Mouse (Mus musculus) gastrocnemius, adult 2 months (tissue): Measurements from ENCODE around the gene Actr3. TPM values are rescaled to one million over a fixed set of nuclear protein-coding genes. Genes with fewer than 3 reads are reported as not detected.

Experiments used
- DNase-seq: peaks from one replicate; pipeline ENCODE4 v3.0.0; 2022
- H3K27ac ChIP-seq: fragments of 200-600 bp; 2 replicates; pipeline ENCODE4 v1.8.1; 2022; ENCODE audit warnings: mild to moderate bottlenecking
- H3K4me3 ChIP-seq: fragments of 200-600 bp; 2 replicates; pipeline ENCODE4 v1.8.1; 2022; ENCODE audit warnings: mild to moderate bottlenecking, moderate library complexity
- CTCF ChIP-seq: fragments of 200-600 bp; IDR thresholded peaks from 2 replicates; pipeline ENCODE4 v1.8.1; 2022; ENCODE audit warnings: antibody characterized with exemption, mild to moderate bottlenecking, moderate library complexity
- intact Hi-C: fragments of 180-260 bp; cut with DNase I; formaldehyde crosslinking; loops from one replicate; pipeline ENCODE4 v1.15.1; 2025
- long read RNA-seq, 2 experiments: library from polyadenylated mRNA; stranded (forward); transcript quantifications; one replicate each; pipeline ENCODE4 v2.0.0; 2021
- total RNA-seq, 2 experiments: library from RNA; stranded (reverse); gene quantifications; 2 replicates each; pipeline ENCODE4 v1.2.3; 2021

The Actr3 gene
- 10 to 100 TPM; 35.6 to 45.1 TPM for total RNA-seq
- long read RNA-seq, experiment 1, transcript Actr3-202 (12 exons, 2,565 nt) = major isoform, 53 of 67 reads
- long read RNA-seq, experiment 1, transcript Actr3-201 (13 exons, 2,554 nt) = minor isoform, 9 of 67 reads
- long read RNA-seq, experiment 1, partial matches to known transcripts = 1 of 67 reads
- long read RNA-seq, experiment 1, other reads (novel, unspliced or antisense) = 4 of 67 reads
- long read RNA-seq, experiment 2, transcript Actr3-202 (12 exons, 2,565 nt) = major isoform, 36 of 45 reads
- long read RNA-seq, experiment 2, transcript Actr3-201 (13 exons, 2,554 nt) = minor isoform, 7 of 45 reads
- long read RNA-seq, experiment 2, partial matches to known transcripts = 0 of 45 reads
- long read RNA-seq, experiment 2, other reads (novel, unspliced or antisense) = 2 of 45 reads

GRCm38 (mm10) chr1:125435369-125436135, at the start of gene Actr3:
Gene Actr3, minus strand, starts transcription at chr1:125435727.
- intact Hi-C loops = no loop called here
- peak within 1 kb of the TSS; percentile 98 for H3K27ac ChIP-seq
- peak; percentile 100 for DNase-seq
- TF ChIP-seq CTCF = no peak
- H3K4me3 ChIP-seq = peak within 1 kb of the TSS; percentile 95

DNA sequence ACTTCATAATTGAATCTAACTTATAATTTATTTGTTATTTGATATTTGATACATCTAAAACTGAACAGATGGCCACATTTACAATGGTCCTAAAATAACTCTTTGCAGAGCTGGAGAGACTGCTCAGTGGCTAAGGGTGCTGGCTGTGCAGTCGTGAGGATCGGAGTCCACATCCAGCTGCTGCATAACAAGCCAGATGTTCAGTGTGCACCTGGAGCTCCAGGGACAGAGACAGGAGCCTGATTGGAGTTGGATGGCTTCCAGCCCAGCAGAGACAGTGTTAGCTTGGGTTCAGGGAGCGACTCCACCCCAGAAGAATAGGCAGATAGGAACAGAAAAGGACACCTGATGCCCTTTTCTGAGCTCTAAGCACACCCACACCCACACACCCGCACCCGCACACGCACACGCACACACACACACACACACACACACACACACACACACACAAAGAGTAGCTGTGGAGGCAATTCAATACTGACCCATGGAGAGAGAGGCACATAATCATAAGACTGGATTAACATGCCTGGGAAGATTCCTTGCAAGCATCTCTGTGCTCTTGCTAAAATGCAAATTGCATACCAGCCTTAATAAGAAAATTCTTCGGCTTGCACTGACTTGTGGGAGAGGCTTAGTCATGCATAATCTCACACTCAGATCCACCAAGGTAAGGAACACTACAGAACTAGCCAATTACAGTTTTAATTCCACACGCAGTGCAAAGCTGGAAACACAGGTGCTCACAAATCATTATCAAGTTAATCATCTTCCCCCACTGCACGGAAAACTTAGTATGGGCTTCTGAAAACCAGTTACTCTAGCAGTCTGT, 47.1 kb upstream of the Actr3 start:
- Histone ChIP-seq H3K27ac (no peak overlapping the region), H3K4me3 (no peak overlapping the region)
- no peak for TF ChIP-seq CTCF
- intact Hi-C loops = no loop called here
- no peak for DNase-seq

GRCm38 (mm10) chr1:125481842-125482241, 46.3 kb upstream of the Actr3 start:
- Histone ChIP-seq H3K4me3 (no peak overlapping the region), H3K27ac (no peak overlapping the region)
- TF ChIP-seq CTCF = no peak
- DNase-seq = no peak
- intact Hi-C loops = no loop called here

DNA sequence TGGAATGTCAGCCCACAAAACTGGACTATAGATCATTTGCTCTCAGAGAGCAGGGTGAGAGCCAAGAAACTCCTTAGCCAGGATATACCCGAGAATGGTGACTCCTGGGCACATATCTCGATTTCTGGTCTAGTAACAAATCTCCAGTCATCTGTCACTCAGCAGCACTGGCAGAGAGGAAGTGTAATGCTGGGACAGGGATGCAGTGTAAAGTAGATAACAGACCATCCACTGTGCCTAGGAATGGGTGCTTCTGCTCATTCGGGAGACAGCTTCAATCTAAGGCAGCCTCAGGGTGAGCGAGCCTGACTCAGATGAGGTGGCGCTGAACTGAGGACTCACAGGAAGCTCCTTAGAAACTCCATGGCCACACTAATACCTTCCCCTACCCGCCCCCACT, 43.1 kb upstream of the Actr3 start:
- intact Hi-C loops = no loop called here
- H3K4me3 ChIP-seq = no peak overlapping the region
- TF ChIP-seq CTCF = no peak
- H3K27ac ChIP-seq = no peak overlapping the region
- DNase-seq = no peak

DNA sequence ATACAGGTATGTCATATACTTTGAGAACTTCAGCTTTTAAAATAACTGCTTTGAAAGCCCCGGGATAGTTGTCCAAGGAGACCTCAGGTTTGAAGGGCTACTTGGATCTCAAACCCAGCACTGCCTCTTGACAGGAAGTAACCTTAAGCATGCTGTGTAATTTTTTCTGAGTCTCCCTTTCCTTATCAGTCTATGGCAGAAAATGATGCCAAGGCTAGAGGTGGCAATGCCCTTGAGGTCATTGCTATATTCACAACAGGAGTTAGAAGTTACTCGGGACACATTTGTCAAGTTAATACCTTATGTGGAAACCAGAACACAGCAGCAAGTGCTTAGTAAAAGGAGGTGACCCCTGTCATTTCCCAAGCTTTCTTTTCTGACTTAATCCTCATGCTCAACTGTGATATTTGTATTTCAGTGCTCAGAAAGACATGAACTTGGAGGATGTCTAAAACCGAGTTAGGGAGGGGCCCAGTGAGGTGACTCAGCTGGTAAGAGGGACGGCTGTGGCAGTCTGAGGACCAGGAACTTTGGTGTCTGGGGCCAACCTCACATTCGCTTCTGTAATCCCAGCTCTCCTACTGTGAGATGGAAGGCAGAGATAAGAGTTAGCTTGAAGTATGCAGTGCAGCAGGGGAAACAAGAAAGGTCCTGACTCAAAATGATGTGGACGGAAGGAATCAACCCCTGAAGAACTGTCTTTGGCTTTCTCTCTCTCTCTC, 40.6 kb upstream of the Actr3 start:
- Histone ChIP-seq H3K27ac (no peak overlapping the region), H3K4me3 (no peak overlapping the region)
- intact Hi-C loops = no loop called here
- no peak for DNase-seq
- no peak for TF ChIP-seq CTCF

GRCm38 (mm10) chr1:125473866-125474265, 38.3 kb upstream of the Actr3 start:
- H3K4me3 ChIP-seq = no peak overlapping the region
- intact Hi-C loops = no loop called here
- no peak overlapping the region for H3K27ac ChIP-seq
- DNase-seq = no peak
- TF ChIP-seq CTCF = no peak

DNA sequence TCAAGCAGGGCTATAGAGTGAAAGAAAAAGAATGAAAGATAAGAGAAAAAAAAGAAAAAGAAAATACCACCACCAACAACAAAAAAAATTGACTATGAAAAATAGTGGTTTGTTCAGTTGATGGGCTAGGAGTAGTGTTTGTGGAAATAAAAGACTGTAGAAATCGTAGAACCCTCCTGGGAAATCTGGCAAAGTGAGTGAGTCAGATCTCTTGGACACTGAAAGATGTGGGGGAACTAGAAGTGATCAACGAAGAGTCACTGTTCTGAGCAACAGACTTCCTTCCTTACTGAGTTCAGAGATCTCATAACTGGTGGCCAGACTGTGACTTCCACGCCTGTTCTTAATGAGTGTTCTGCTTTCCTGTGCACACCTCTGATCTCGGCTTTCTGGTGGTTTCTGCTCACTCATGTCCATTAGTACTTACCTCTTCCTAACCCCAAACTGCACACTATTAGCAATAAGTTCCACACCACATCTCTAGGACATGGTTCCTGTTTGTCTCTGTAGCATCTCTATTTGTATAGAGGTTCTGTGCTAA, 37.7 kb upstream of the Actr3 start:
- DNase-seq = no peak
- intact Hi-C loops = no loop called here
- Histone ChIP-seq H3K4me3 (no peak overlapping the region), H3K27ac (peak overlapping the region; percentile 24; the same call in 1 of the 2 replicates)
- TF ChIP-seq CTCF = no peak

- intact Hi-C loops = no loop called here
- no peak for TF ChIP-seq CTCF
- no peak for DNase-seq
These were observed 35.5 kb upstream of the Actr3 start for GRCm38 (mm10) chr1:125470805-125471648.

GRCm38 (mm10) chr1:125467936-125468335, 32.4 kb upstream of the Actr3 start:
- DNase-seq = no peak
- no peak overlapping the region for H3K27ac ChIP-seq
- H3K4me3 ChIP-seq = no peak overlapping the region
- intact Hi-C loops = no loop called here
- no peak for TF ChIP-seq CTCF

More at GRCm38 (mm10) chr1:125470805-125471648, 35.5 kb upstream of the Actr3 start:
- no peak overlapping the region for H3K4me3 ChIP-seq
- H3K27ac ChIP-seq = no peak overlapping the region; the same call in 1 of the 2 replicates

- TF ChIP-seq CTCF = no peak
- H3K4me3 ChIP-seq = no peak overlapping the region
- no peak for DNase-seq
- intact Hi-C loops = no loop called here
- H3K27ac ChIP-seq = no peak overlapping the region
These were observed 31.2 kb upstream of the Actr3 start for GRCm38 (mm10) chr1:125466621-125467257.
